Mouse (Mus musculus): ENCODE measurements around the gene Fndc1.

DNA sequence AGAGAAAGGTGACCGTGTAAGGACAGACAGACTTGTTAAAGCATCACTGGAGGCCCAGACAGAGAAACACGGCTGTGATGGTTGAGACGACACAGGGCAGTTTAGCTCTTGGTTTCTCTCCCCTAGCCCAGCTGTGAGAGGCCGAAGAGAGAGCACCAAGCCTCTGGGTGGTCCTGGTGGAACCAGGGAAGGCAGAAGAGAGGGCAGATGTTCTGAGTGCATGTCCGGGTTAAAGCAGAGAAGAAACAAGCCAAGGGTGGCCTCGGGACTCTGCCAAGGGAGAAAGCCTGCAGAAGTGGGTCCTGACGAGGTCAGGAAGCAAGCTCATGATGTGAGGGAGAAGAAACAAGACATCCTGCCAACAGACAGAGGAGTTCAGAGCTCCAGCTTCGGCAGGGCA lies 31.5 kb downstream of the Fndc1 start:
- TF ChIP-seq POLR2A (IDR thresholded peaks at IDR 0.05; ENCODE audit: low read depth, low read length) (no peak), CTCF (IDR thresholded peaks at IDR 0.05; ENCODE audit: borderline replicate concordance, insufficient read depth, low read length) (no peak)

All from embryonic fibroblast, embryonic 13.5 days (primary cell).